Mouse (Mus musculus): ENCODE measurements around the gene Ablim1.
"Not testable (repeated sequence)": the region's sequence is repeated elsewhere in the genome, so short reads cannot be mapped to it uniquely, and the experiment has no call there.

Ablim1 gene

GRCm38 (mm10) chr19:57141756-57142461 lies 172.8 kb downstream of the Ablim1 start:
- DNase-seq = no peak

- DNase-seq = no peak
Observed at GRCm38 (mm10) chr19:57140874-57141273, 173.8 kb downstream of the Ablim1 start.

- no peak for DNase-seq
Observed at GRCm38 (mm10) chr19:57140071-57140470, 174.6 kb downstream of the Ablim1 start.

- DNase-seq = no peak
Observed at GRCm38 (mm10) chr19:57138909-57139617, 175.7 kb downstream of the Ablim1 start.

- DNase-seq = no peak
Observed at GRCm38 (mm10) chr19:57138469-57138868, 176.2 kb downstream of the Ablim1 start.

GRCm38 (mm10) chr19:57138045-57138444 lies 176.7 kb downstream of the Ablim1 start:
- DNase-seq = peak; percentile 68

- DNase-seq = peak; percentile 82
Observed at GRCm38 (mm10) chr19:57136228-57136627, 178.5 kb downstream of the Ablim1 start.

GRCm38 (mm10) chr19:57135654-57136053 lies 179.1 kb downstream of the Ablim1 start:
- DNase-seq = not testable (repeated sequence)

GRCm38 (mm10) chr19:57134654-57135348 lies 179.9 kb downstream of the Ablim1 start:
- DNase-seq = no peak

- DNase-seq = no peak
Observed at GRCm38 (mm10) chr19:57132916-57133520, 181.7 kb downstream of the Ablim1 start.

- no peak for DNase-seq
Observed at GRCm38 (mm10) chr19:57132281-57132680, 182.4 kb downstream of the Ablim1 start.

GRCm38 (mm10) chr19:57131366-57131765 lies 183.4 kb downstream of the Ablim1 start:
- DNase-seq = no peak

GRCm38 (mm10) chr19:57130591-57130990 lies 184.1 kb downstream of the Ablim1 start:
- no peak for DNase-seq

- no peak for DNase-seq
Observed at GRCm38 (mm10) chr19:57129729-57130128, 185.0 kb downstream of the Ablim1 start.

- no peak for DNase-seq
Observed at GRCm38 (mm10) chr19:57128037-57128436, 186.7 kb downstream of the Ablim1 start.

GRCm38 (mm10) chr19:57127523-57127922 lies 187.2 kb downstream of the Ablim1 start:
- DNase-seq = no peak

- no peak for DNase-seq
Observed at GRCm38 (mm10) chr19:57126950-57127349, 187.8 kb downstream of the Ablim1 start.

- DNase-seq = no peak
Observed at GRCm38 (mm10) chr19:57124906-57125305, 189.8 kb downstream of the Ablim1 start.

GRCm38 (mm10) chr19:57124138-57124519 lies 190.6 kb downstream of the Ablim1 start:
- no peak for DNase-seq

- DNase-seq = peak; percentile 30
Observed at GRCm38 (mm10) chr19:57123503-57124137, 191.1 kb downstream of the Ablim1 start.

GRCm38 (mm10) chr19:57122261-57122660 lies 192.5 kb downstream of the Ablim1 start:
- DNase-seq = no peak

- no peak for DNase-seq
Observed at GRCm38 (mm10) chr19:57121036-57121435, 193.7 kb downstream of the Ablim1 start.

GRCm38 (mm10) chr19:57119661-57120060 lies 195.1 kb downstream of the Ablim1 start:
- DNase-seq = no peak

All from retina, postnatal 1 day (tissue).